Mouse (Mus musculus) adrenal gland, postnatal 36 days (tissue): ENCODE data around the gene 9130008F23Rik. TPM values are rescaled to one million over a fixed set of nuclear protein-coding genes. Genes with fewer than 3 reads are reported as not detected.

Experiments used
- total RNA-seq, 2 experiments: library from RNA; stranded (reverse); gene quantifications; 2 replicates each; pipeline ENCODE4 v1.2.3; 2021

The 9130008F23Rik gene
- total RNA-seq, 2 experiments from 2014 or later: 0.82 to 2.0 TPM

Other genes starting within 250 kb of the 9130008F23Rik start
- gene Esp3, start 248.5 kb downstream of the 9130008F23Rik start, total RNA-seq: not detected
- gene Esp1, start 153.4 kb downstream of the 9130008F23Rik start, total RNA-seq: not detected
- gene Crisp2, start 73.6 kb downstream of the 9130008F23Rik start, total RNA-seq: under 1 TPM in 1 of 2 experiments, not detected in 1; 0.26 TPM
- not detected for gene Rhag, start 69.4 kb downstream of the 9130008F23Rik start, total RNA-seq
- not detected for gene Glyatl3, start 33.8 kb upstream of the 9130008F23Rik start, total RNA-seq
- gene Mut, start 54.1 kb upstream of the 9130008F23Rik start, total RNA-seq: 100 to 1,000 TPM; 141 to 203 TPM
- gene Cenpq, start 54.5 kb upstream of the 9130008F23Rik start, total RNA-seq: 10 to 100 TPM in 1 of 2 experiments, 1 to 10 TPM in 1; 7.5 to 11.8 TPM